In genomic region chrX:95687119-95687518, GRCm38 (mm10) we compare ENCODE assay signal across 9 mouse cellular contexts. TPM values are rescaled to one million over a fixed set of nuclear protein-coding genes. Genes with fewer than 3 reads are reported as not detected.
A peak's percentile ranks its signal among the peaks of the same experiment; 100 is the strongest.
DNase-seq lines count a peak whose midpoint lies in the region; ATAC-seq and TF ChIP-seq lines count a peak whose summit lies in the region.
"Had no signal": no experiment of that assay in that cellular context is flagged by ENCODE, and none has a peak within 500 bp of the region (broad histone marks: within the 10 kb centered on the region; RNA-seq: fewer than 3 reads in every experiment).

No protein-coding gene starts in this region.

- TF ChIP-seq CTCF in layer of hippocampus, adult 2 months (conservative IDR thresholded peaks at IDR 0.05), result peak; percentile 76

- no peaks in the 10 kb centered on the region for H3K36me3 ChIP-seq in embryonic facial prominence, embryonic 11.5 days (replicated peaks; ENCODE audit: control insufficient read depth, insufficient read depth, low read depth, low read length)
- no peaks in the 10 kb centered on the region for H3K36me3 ChIP-seq in embryonic facial prominence, embryonic 10.5 days (replicated peaks)
- H3K36me3 ChIP-seq: liver, embryonic 15.5 days had no signal

- no peaks in the 10 kb centered on the region for H3K27me3 ChIP-seq in embryonic facial prominence, embryonic 11.5 days (ENCODE audit: control insufficient read depth, insufficient read depth, low read length)
- 0 out of 2 replicates have a peak, but pooled peaks cover 1% of the 10 kb centered on the region for H3K27me3 ChIP-seq in embryonic facial prominence, embryonic 10.5 days (replicated peaks; ENCODE audit: low read depth, poor library complexity, severe bottlenecking)
- H3K27me3 ChIP-seq: liver, embryonic 15.5 days had no signal

- H3K4me1 ChIP-seq in embryonic facial prominence, embryonic 11.5 days (ENCODE audit: control insufficient read depth, insufficient read depth, low read length), result no peaks in the 10 kb centered on the region
- no peaks in the 10 kb centered on the region for H3K4me1 ChIP-seq in embryonic facial prominence, embryonic 10.5 days
- H3K4me1 ChIP-seq: liver, embryonic 15.5 days had no signal

- no peak overlapping the region for H3K4me3 ChIP-seq in embryonic facial prominence, embryonic 11.5 days (ENCODE audit: low read depth, low read length)
- H3K4me3 ChIP-seq in embryonic facial prominence, embryonic 10.5 days, result no peak overlapping the region
- no peak overlapping the region for H3K4me3 ChIP-seq in layer of hippocampus, adult 2 months
- H3K4me3 ChIP-seq: liver, embryonic 15.5 days had no signal

- no peaks in the 10 kb centered on the region for H3K9me3 ChIP-seq in embryonic facial prominence, embryonic 11.5 days (replicated peaks; ENCODE audit: control insufficient read depth, low read length)
- no peaks in the 10 kb centered on the region for H3K9me3 ChIP-seq in embryonic facial prominence, embryonic 10.5 days
- H3K9me3 ChIP-seq: liver, embryonic 15.5 days had no signal

- H3K9ac ChIP-seq in embryonic facial prominence, embryonic 11.5 days (replicated peaks; ENCODE audit: low read length), result no peak overlapping the region
- H3K9ac ChIP-seq: liver, embryonic 15.5 days had no signal

- 63% methylated on average over 1 of the region's 1 CpGs for WGBS in embryonic facial prominence, embryonic 11.5 days
- 67% methylated on average over 1 of the region's 1 CpGs for WGBS in embryonic facial prominence, embryonic 10.5 days

- H3K4me2 ChIP-seq in embryonic facial prominence, embryonic 11.5 days (ENCODE audit: low read depth, low read length), result no peak overlapping the region
- H3K4me2 ChIP-seq: liver, embryonic 15.5 days had no signal

- ATAC-seq in embryonic facial prominence, embryonic 11.5 days (replicated peaks; ENCODE audit: insufficient number of reproducible peaks, low FRiP score, low TSS enrichment, low read depth), result no peak
- ATAC-seq in common myeloid progenitor, adult 5-6 weeks (replicated peaks; ENCODE audit: low read depth, poor library complexity, severe bottlenecking), result peak; percentile 82

- no peak overlapping the region for H3K27ac ChIP-seq in embryonic facial prominence, embryonic 11.5 days (replicated peaks; ENCODE audit: low read depth, low read length)
- H3K27ac ChIP-seq in embryonic facial prominence, embryonic 10.5 days (replicated peaks), result no peak overlapping the region
- no peak overlapping the region for H3K27ac ChIP-seq in layer of hippocampus, adult 2 months
- H3K27ac ChIP-seq: liver, embryonic 15.5 days had no signal

- peak; percentile 0 for DNase-seq in embryonic facial prominence, embryonic 11.5 days (ENCODE audit: low spot score)
- no peak for DNase-seq in embryonic facial prominence, embryonic 10.5 days (ENCODE audit: low spot score)
- peak in 1 of 2 experiments; percentile 29 for DNase-seq in layer of hippocampus, adult 2 months (ENCODE audit: low spot score in 2 of 2)
- no peak for DNase-seq in layer of hippocampus, postnatal 36 days
- DNase-seq in CD4-positive, CD25-positive, alpha-beta regulatory T cell, adult 2 months (ENCODE audit: low read depth, low spot score), result peak; percentile 45
- DNase-seq in ovary, postnatal 14 days (ENCODE audit: low spot score), result no peak
- DNase-seq in ovary, adult 18-20 months (ENCODE audit: low spot score), result no peak

RNA-seq across cellular contexts. Expression of gene Zc3h12b, which starts 24.4 kb away (rescaled TPM):
- 3.5 and 3.7 TPM in 2 replicates for polyA plus RNA-seq in embryonic facial prominence, embryonic 11.5 days (2014; fragmentation: Nextera tagmentation; extraction: Ambion mirVana)
- polyA plus RNA-seq in embryonic facial prominence, embryonic 10.5 days (2016; fragmentation: Nextera tagmentation; extraction: Ambion mirVana), result 3.0 and 3.7 TPM in 2 replicates
- 10 to 100 TPM; 39.1 to 41.4 TPM for total RNA-seq in layer of hippocampus, adult 2 months (2021)
- total RNA-seq in layer of hippocampus, postnatal 36 days (2021), result 10 to 100 TPM; 39.6 to 40.8 TPM
- total RNA-seq in common myeloid progenitor, adult 5-6 weeks (2017), result 3.4 and 4.8 TPM in 2 replicates

RNA-seq across cellular contexts. Expression of gene Zc4h2, which starts 28.8 kb away (rescaled TPM):
- 42.4 and 42.7 TPM in 2 replicates for polyA plus RNA-seq in embryonic facial prominence, embryonic 11.5 days (2014; fragmentation: Nextera tagmentation; extraction: Ambion mirVana)
- 31.7 and 34.8 TPM in 2 replicates for polyA plus RNA-seq in embryonic facial prominence, embryonic 10.5 days (2016; fragmentation: Nextera tagmentation; extraction: Ambion mirVana)
- total RNA-seq in layer of hippocampus, adult 2 months (2021), result 10 to 100 TPM; 18.9 to 22.2 TPM
- total RNA-seq in layer of hippocampus, postnatal 36 days (2021), result 10 to 100 TPM; 19.1 to 22.5 TPM
- total RNA-seq in common myeloid progenitor, adult 5-6 weeks (2017), result 7.3 and 10.9 TPM in 2 replicates

Comparison
In these comparisons a context has a peak if more than half of its experiments do, and no peak if none do; other contexts are left out.
1. DNase-seq: peak in embryonic facial prominence, embryonic 11.5 days (single experiment) and CD4-positive, CD25-positive, alpha-beta regulatory T cell, adult 2 months (single experiment); none in embryonic facial prominence, embryonic 10.5 days (single experiment), layer of hippocampus, postnatal 36 days (0 of 2), ovary, postnatal 14 days (single experiment) and ovary, adult 18-20 months (single experiment).